Mouse (Mus musculus) heart, embryonic 16.5 days (tissue): ENCODE data around the gene Kcnk7. TPM values are rescaled to one million over a fixed set of nuclear protein-coding genes. Genes with fewer than 3 reads are reported as not detected.
A peak's percentile ranks its signal among the peaks of the same experiment; 100 is the strongest.

ENCODE experiments used
- ATAC-seq: fragments of 200-750 bp; cut with Nextera tagmentation; replicated peaks from 2 replicates; pipeline ENCODE4 v1.8.0; 2017; ENCODE audit warnings: moderate number of reproducible peaks; ENCODE audit not compliant: insufficient read depth, low FRiP score; ENCODE audit errors: extremely low read depth
- H3K27ac ChIP-seq: fragments of 300-500 bp; sonication (generic); 2 replicates; pipeline ENCODE4 v1.5.1; 2014; ENCODE audit warnings: mild to moderate bottlenecking, low read length, control low read depth, moderate library complexity
- H3K27me3 ChIP-seq: fragments of 300-500 bp; sonication (generic); 2 replicates; pipeline ENCODE4 v1.6.1; 2014; ENCODE audit warnings: low read length, mixed read lengths; ENCODE audit not compliant: control insufficient read depth, insufficient read depth
- H3K36me3 ChIP-seq: fragments of 300-500 bp; sonication (generic); 2 replicates; pipeline ENCODE4 v1.6.1; 2014; ENCODE audit not compliant: control insufficient read depth, insufficient read depth
- H3K4me1 ChIP-seq: fragments of 300-500 bp; sonication (generic); 2 replicates; pipeline ENCODE4 v1.6.1; 2014; ENCODE audit warnings: low read length, mixed read lengths; ENCODE audit not compliant: control insufficient read depth, insufficient read depth
- H3K4me2 ChIP-seq: fragments of 300-500 bp; sonication (generic); 2 replicates; pipeline ENCODE4 v1.6.1; 2014; ENCODE audit warnings: low read depth, mild to moderate bottlenecking, control low read depth, low read length
- H3K4me3 ChIP-seq: fragments of 300-500 bp; sonication (generic); 2 replicates; pipeline ENCODE4 v1.5.1; 2014; ENCODE audit warnings: mild to moderate bottlenecking, control low read depth, low read length
- H3K9ac ChIP-seq: fragments of 300-500 bp; sonication (generic); 2 replicates; pipeline ENCODE4 v1.6.1; 2014; ENCODE audit warnings: low read length, control low read depth
- H3K9me3 ChIP-seq: fragments of 300-500 bp; sonication (generic); replicated peaks from 2 replicates; pipeline ENCODE4 v1.6.1; 2016; ENCODE audit warnings: low read length; ENCODE audit not compliant: control insufficient read depth
- WGBS: fragments of 180-500 bp; shearing (Covaris S2); extraction: QIAGEN DNeasy Blood & Tissue Kit; methylation state at CpG from one replicate; pipeline ENCODE4 v1.1.7; 2014; 5-methylcytosine and 5-hydroxymethylcytosine counted together
- polyA plus RNA-seq: library from polyadenylated mRNA; unstranded; fragments of >200 nt; fragmentation: Nextera tagmentation; extraction: Ambion mirVana; gene quantifications from 2 replicates; pipeline ENCODE4 v1.2.1, GENCODE M21; 2015

Gene Kcnk7
- polyA plus RNA-seq, 1 experiment from 2014 or later: 0.18 TPM

GRCm38 (mm10) chr19:5695849-5696462 is 8.2 kb upstream of the Kcnk7 start:
- WGBS: 38% methylated on average over 41 of the region's 41 CpGs
- no peaks in the 10 kb centered on the region for H3K27me3 ChIP-seq
- no peak overlapping the region for H3K27ac ChIP-seq
- H3K9me3 ChIP-seq: no peaks in the 10 kb centered on the region
- no peak for ATAC-seq
- peaks cover 6% of the 10 kb centered on the region for H3K4me1 ChIP-seq
- peaks cover 49% of the 10 kb centered on the region for H3K36me3 ChIP-seq
- no peak overlapping the region for H3K4me3 ChIP-seq
- no peak overlapping the region for H3K9ac ChIP-seq
- H3K4me2 ChIP-seq: peak overlapping the region; percentile 7; the same call in 1 of the 2 replicates

- no peak overlapping the region for H3K4me3 ChIP-seq
- peak; percentile 60 for ATAC-seq
- 35% methylated on average over 10 of the region's 10 CpGs for WGBS
- no peak overlapping the region for H3K9ac ChIP-seq
- H3K4me2 ChIP-seq: no peak overlapping the region
- peaks cover 40% of the 10 kb centered on the region for H3K36me3 ChIP-seq
- H3K27me3 ChIP-seq: no peaks in the 10 kb centered on the region
- H3K4me1 ChIP-seq: peaks cover 17% of the 10 kb centered on the region
- no peaks in the 10 kb centered on the region for H3K9me3 ChIP-seq
- H3K27ac ChIP-seq: peak overlapping the region; percentile 33
Observed at GRCm38 (mm10) chr19:5704801-5705571, 819 bp downstream of the Kcnk7 start.

- 98% methylated on average over 6 of the region's 6 CpGs for WGBS
- Histone ChIP-seq H3K4me1 (peaks cover 20% of the 10 kb centered on the region), H3K27ac (no peak overlapping the region), H3K4me2 (no peak overlapping the region), H3K27me3 (no peaks in the 10 kb centered on the region), H3K9me3 (no peaks in the 10 kb centered on the region), H3K9ac (no peak overlapping the region), H3K36me3 (peaks cover 49% of the 10 kb centered on the region), H3K4me3 (no peak overlapping the region)
- no peak for ATAC-seq
Observed at GRCm38 (mm10) chr19:5710068-5710467, 5.9 kb downstream of the Kcnk7 start.

DNA sequence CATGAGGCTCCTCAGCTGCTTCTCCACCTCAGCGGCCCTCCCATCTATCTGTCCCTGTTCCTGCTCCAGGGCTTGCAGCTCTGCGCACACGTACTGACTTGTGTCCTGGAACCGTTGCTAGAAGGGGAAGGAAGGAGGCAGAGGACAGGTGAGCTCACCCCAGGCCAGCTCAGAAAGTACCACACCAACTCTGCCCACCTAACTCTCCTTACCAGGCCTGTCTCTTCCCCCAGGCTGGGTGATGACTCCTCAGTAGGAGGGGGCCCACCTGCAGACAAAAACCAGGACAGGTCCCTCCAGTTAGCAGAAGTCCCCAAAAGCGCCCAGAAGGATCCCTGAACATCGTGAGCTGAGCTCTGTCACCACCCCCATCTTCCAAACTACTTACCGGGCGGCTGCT is 6.4 kb downstream of the Kcnk7 start:
- H3K4me2 ChIP-seq: no peak overlapping the region
- H3K9ac ChIP-seq: no peak overlapping the region
- H3K4me3 ChIP-seq: no peak overlapping the region
- peaks cover 16% of the 10 kb centered on the region for H3K4me1 ChIP-seq
- no peaks in the 10 kb centered on the region for H3K9me3 ChIP-seq
- ATAC-seq: no peak
- H3K27me3 ChIP-seq: no peaks in the 10 kb centered on the region
- H3K27ac ChIP-seq: no peak overlapping the region
- 86% methylated on average over 8 of the region's 8 CpGs for whole genome bisulfite sequencing
- peaks cover 50% of the 10 kb centered on the region for H3K36me3 ChIP-seq

- Histone ChIP-seq H3K4me1 (peaks cover 11% of the 10 kb centered on the region), H3K9me3 (no peaks in the 10 kb centered on the region), H3K27ac (no peak overlapping the region), H3K4me3 (no peak overlapping the region), H3K9ac (no peak overlapping the region), H3K27me3 (no peaks in the 10 kb centered on the region), H3K4me2 (no peak overlapping the region), H3K36me3 (peaks cover 50% of the 10 kb centered on the region)
- no peak for ATAC-seq
- 24% methylated on average over 3 of the region's 3 CpGs for WGBS
Observed at GRCm38 (mm10) chr19:5711218-5711617, 7.1 kb downstream of the Kcnk7 start.

- H3K4me3 ChIP-seq: no peak overlapping the region
- no peak overlapping the region for H3K9ac ChIP-seq
- H3K27ac ChIP-seq: no peak overlapping the region
- no peak overlapping the region for H3K4me2 ChIP-seq
- no peaks in the 10 kb centered on the region for H3K27me3 ChIP-seq
- peaks cover 50% of the 10 kb centered on the region for H3K36me3 ChIP-seq
- peaks cover 11% of the 10 kb centered on the region for H3K4me1 ChIP-seq
- 90% methylated on average over 14 of the region's 14 CpGs for WGBS
- no peak for ATAC-seq
- H3K9me3 ChIP-seq: no peaks in the 10 kb centered on the region
Observed at GRCm38 (mm10) chr19:5711907-5712460, 7.8 kb downstream of the Kcnk7 start.

DNA sequence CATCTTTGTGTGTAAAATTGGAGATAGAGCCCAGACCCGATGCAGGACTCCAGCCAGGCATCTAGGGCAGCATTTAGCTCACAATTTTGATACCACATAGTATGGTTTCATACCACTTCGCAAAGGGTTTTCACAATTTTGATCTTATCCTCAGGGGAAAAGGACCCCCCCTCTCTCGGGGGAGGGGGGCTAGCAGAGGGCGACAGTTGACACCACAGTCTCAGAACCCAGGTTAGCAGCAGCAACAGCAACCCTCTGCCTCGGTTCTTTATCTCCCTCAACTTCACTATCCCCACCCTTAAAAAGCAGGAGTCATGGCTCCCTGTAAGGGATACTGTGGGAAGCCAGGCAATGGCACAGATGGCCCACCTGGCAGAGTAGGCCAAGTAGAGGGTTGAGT is 9.1 kb downstream of the Kcnk7 start:
- Histone ChIP-seq H3K27ac (peak overlapping the region; percentile 54), H3K36me3 (peaks cover 40% of the 10 kb centered on the region)
- no peak for ATAC-seq

DNA sequence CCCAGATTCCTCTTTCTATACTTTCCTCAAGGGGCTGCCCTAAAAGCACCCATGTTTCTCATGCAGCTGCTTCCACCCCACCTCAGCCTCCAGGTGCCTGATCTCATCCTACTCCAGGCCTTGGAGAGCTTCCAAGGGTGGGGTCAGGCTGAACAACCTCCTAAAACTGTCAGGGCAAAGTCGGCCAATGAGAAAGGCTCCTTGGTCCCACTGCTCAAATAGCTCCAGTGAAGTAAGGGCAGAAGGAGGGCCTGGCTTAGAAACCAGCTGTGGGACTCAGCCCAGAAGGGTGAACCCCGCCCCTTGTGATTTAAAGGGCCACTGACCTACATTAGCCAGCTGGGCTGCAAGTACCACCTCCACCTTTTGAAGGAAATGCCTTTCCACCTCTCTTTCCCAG is 9.6 kb downstream of the Kcnk7 start:
- Histone ChIP-seq H3K36me3 (peaks cover 40% of the 10 kb centered on the region), H3K9ac (0 out of 2 replicates have a peak overlapping the region, but pooled peaks have one; percentile 50), H3K27ac (peak overlapping the region; percentile 54), H3K4me2 (peak overlapping the region; percentile 31; the same call in 1 of the 2 replicates), H3K27me3 (no peaks in the 10 kb centered on the region), H3K4me1 (peaks cover 11% of the 10 kb centered on the region), H3K4me3 (no peak overlapping the region; the same call in 1 of the 2 replicates), H3K9me3 (no peaks in the 10 kb centered on the region)
- 15% methylated on average over 2 of the region's 2 CpGs for WGBS
- ATAC-seq: peak; percentile 66

More for the DNA sequence above, 9.1 kb downstream of the Kcnk7 start:
- peaks cover 11% of the 10 kb centered on the region for H3K4me1 ChIP-seq
- WGBS: 69% methylated on average over 5 of the region's 5 CpGs
- peak overlapping the region; percentile 31; the same call in 1 of the 2 replicates for H3K4me2 ChIP-seq
- H3K27me3 ChIP-seq: no peaks in the 10 kb centered on the region
- H3K9me3 ChIP-seq: no peaks in the 10 kb centered on the region
- no peak overlapping the region for H3K4me3 ChIP-seq
- H3K9ac ChIP-seq: 0 out of 2 replicates have a peak overlapping the region, but pooled peaks have one; percentile 50
